In genomic region chrX:157489871-157490721, GRCm38 (mm10) we compare ENCODE assay signal across 8 mouse cellular contexts. TPM values are rescaled to one million over a fixed set of nuclear protein-coding genes. Genes with fewer than 3 reads are reported as not detected.
DNase-seq lines count a peak whose midpoint lies in the region; ATAC-seq and TF ChIP-seq lines count a peak whose summit lies in the region.

No protein-coding gene starts in this region.

- H3K27me3 ChIP-seq in heart, embryonic 16.5 days (ENCODE audit: control insufficient read depth, insufficient read depth, low read length), result no peaks in the 10 kb centered on the region
- no peaks in the 10 kb centered on the region for H3K27me3 ChIP-seq in hindbrain, postnatal 0 days (ENCODE audit: insufficient read depth, low read length)
- no peaks in the 10 kb centered on the region for H3K27me3 ChIP-seq in midbrain, embryonic 14.5 days (ENCODE audit: control insufficient read depth, insufficient read depth, low read length)

- no peak for DNase-seq in heart, adult 9 months (ENCODE audit: low spot score in 2 of 2)
- DNase-seq in brain, embryonic 14.5 days (ENCODE audit: low read depth), result peak; percentile 68
- DNase-seq in hindbrain, postnatal 0 days (ENCODE audit: low spot score), result peak; percentile 7
- DNase-seq in midbrain, embryonic 14.5 days, result peak; percentile 8
- DNase-seq in right cerebral cortex, postnatal 25 days, result no peak
- DNase-seq in cerebellum, adult 11-12 months, result no peak

- no peaks in the 10 kb centered on the region for H3K9me3 ChIP-seq in heart, embryonic 16.5 days (replicated peaks; ENCODE audit: control insufficient read depth, low read length)
- H3K9me3 ChIP-seq in hindbrain, postnatal 0 days (ENCODE audit: low read length), result no peaks in the 10 kb centered on the region
- no peaks in the 10 kb centered on the region for H3K9me3 ChIP-seq in midbrain, embryonic 14.5 days (ENCODE audit: control insufficient read depth, low read length)

- peaks cover 4% of the 10 kb centered on the region; the same call in 1 of the 2 replicates for H3K4me1 ChIP-seq in heart, embryonic 16.5 days (ENCODE audit: control insufficient read depth, insufficient read depth, low read length)
- H3K4me1 ChIP-seq in hindbrain, postnatal 0 days (ENCODE audit: insufficient read depth, low read length), result no peaks in the 10 kb centered on the region
- H3K4me1 ChIP-seq in midbrain, embryonic 14.5 days (ENCODE audit: control insufficient read depth, insufficient read depth, low read length), result 0 out of 2 replicates have a peak, but pooled peaks cover 2% of the 10 kb centered on the region

- H3K27ac ChIP-seq in heart, embryonic 16.5 days (ENCODE audit: low read length), result no peak overlapping the region
- H3K27ac ChIP-seq in hindbrain, postnatal 0 days, result 0 out of 2 replicates have a peak overlapping the region, but pooled peaks have one; percentile 91
- H3K27ac ChIP-seq in midbrain, embryonic 14.5 days (replicated peaks; ENCODE audit: low read depth, low read length), result no peak overlapping the region; the same call in 1 of the 2 replicates

- WGBS in heart, embryonic 16.5 days, result 19% methylated on average over 9 of the region's 9 CpGs
- WGBS in hindbrain, postnatal 0 days, result 28% methylated on average over 9 of the region's 9 CpGs
- WGBS in midbrain, embryonic 14.5 days, result 18% methylated on average over 9 of the region's 9 CpGs

- peak overlapping the region; percentile 82; the same call in 1 of the 2 replicates for H3K9ac ChIP-seq in heart, embryonic 16.5 days (ENCODE audit: low read length)
- H3K9ac ChIP-seq in hindbrain, postnatal 0 days (replicated peaks; ENCODE audit: low read length), result peak overlapping the region; percentile 67
- H3K9ac ChIP-seq in midbrain, embryonic 14.5 days (replicated peaks; ENCODE audit: low read length), result peak overlapping the region; percentile 81; the same call in 1 of the 2 replicates

- no peak for TF ChIP-seq CTCF in brain, embryonic 14.5 days (IDR thresholded peaks at IDR 0.05; ENCODE audit: borderline replicate concordance, extremely low read depth, insufficient read depth, insufficient read length)
- TF ChIP-seq CTCF in hindbrain, postnatal 0 days (IDR thresholded peaks at IDR 0.05; ENCODE audit: low read depth), result no peak

- no peaks in the 10 kb centered on the region for H3K36me3 ChIP-seq in heart, embryonic 16.5 days (ENCODE audit: control insufficient read depth, insufficient read depth)
- H3K36me3 ChIP-seq in hindbrain, postnatal 0 days (ENCODE audit: insufficient read depth, low read length), result no peaks in the 10 kb centered on the region
- H3K36me3 ChIP-seq in midbrain, embryonic 14.5 days (ENCODE audit: control insufficient read depth, insufficient read depth, low read length), result no peaks in the 10 kb centered on the region

- H3K4me2 ChIP-seq in heart, embryonic 16.5 days (ENCODE audit: low read depth, low read length), result peak overlapping the region; percentile 73
- H3K4me2 ChIP-seq in hindbrain, postnatal 0 days (ENCODE audit: low read depth, low read length), result peak overlapping the region; percentile 59
- H3K4me2 ChIP-seq in midbrain, embryonic 14.5 days (ENCODE audit: low read length), result peak overlapping the region; percentile 55

- H3K4me3 ChIP-seq in heart, embryonic 16.5 days (ENCODE audit: low read length), result peak overlapping the region; percentile 76
- H3K4me3 ChIP-seq in hindbrain, postnatal 0 days (ENCODE audit: low read length), result peak overlapping the region; percentile 56
- peak overlapping the region; percentile 59 for H3K4me3 ChIP-seq in midbrain, embryonic 14.5 days (replicated peaks; ENCODE audit: low read depth, low read length)

- no peak for ATAC-seq in heart, embryonic 16.5 days (replicated peaks; ENCODE audit: extremely low read depth, insufficient read depth, low FRiP score)
- no peak for ATAC-seq in hindbrain, postnatal 0 days
- ATAC-seq in midbrain, embryonic 14.5 days (ENCODE audit: low FRiP score, low TSS enrichment), result no peak
- no peak for ATAC-seq in inflammation-experienced regulatory T-cells, adult 6 months

- TF ChIP-seq POLR2A in brain, embryonic 14.5 days (IDR thresholded peaks at IDR 0.05; ENCODE audit: borderline replicate concordance, extremely low read depth, insufficient read depth, insufficient read length, poor library complexity, severe bottlenecking), result no peak

RNA-seq across cellular contexts. Expression of gene Sms, which starts 2.0 kb away (rescaled TPM):
- polyA plus RNA-seq in heart, embryonic 16.5 days (2015; fragmentation: Nextera tagmentation; extraction: Ambion mirVana), result 33.7 and 42.2 TPM in 2 replicates
- polyA plus RNA-seq in brain, embryonic 14.5 days (2012; rRNA removed), result 108 and 115 TPM in 2 replicates
- 94.5 and 109 TPM in 2 replicates for total RNA-seq in hindbrain, postnatal 0 days (2014; rRNA removed)
- 174 and 179 TPM in 2 replicates for polyA plus RNA-seq in hindbrain, postnatal 0 days (2015; fragmentation: Nextera tagmentation; extraction: Ambion mirVana)
- 143 and 146 TPM in 2 replicates for polyA plus RNA-seq in midbrain, embryonic 14.5 days (2014; fragmentation: Nextera tagmentation; extraction: Ambion mirVana)
- 10 to 100 TPM; 60.3 to 89.5 (median 66.0) TPM for polyA plus RNA-seq in inflammation-experienced regulatory T-cells, adult 6 months (2017; shearing (Covaris generic))

Comparison
In these comparisons a context has a peak if more than half of its experiments do, and no peak if none do; other contexts are left out.
1. DNase-seq: peak in brain, embryonic 14.5 days (single experiment), hindbrain, postnatal 0 days (single experiment) and midbrain, embryonic 14.5 days (single experiment); none in heart, adult 9 months (0 of 2), right cerebral cortex, postnatal 25 days (single experiment) and cerebellum, adult 11-12 months (single experiment).
2. Peak in every context shown above with its lines, with median percentiles within 50 percentile points of each other: H3K4me2 ChIP-seq, H3K4me3 ChIP-seq and H3K9ac ChIP-seq.